Mouse (Mus musculus) retina, adult 2 months (tissue): Measurements from ENCODE around the gene Nat14.
A peak's percentile ranks its signal among the peaks of the same experiment; 100 is the strongest.

Experiments used
- DNase-seq: peaks from one replicate; pipeline ENCODE4 v3.0.0-alpha.2; 2012; ENCODE audit warnings: low read depth, low spot score

The Nat14 gene

DNA sequence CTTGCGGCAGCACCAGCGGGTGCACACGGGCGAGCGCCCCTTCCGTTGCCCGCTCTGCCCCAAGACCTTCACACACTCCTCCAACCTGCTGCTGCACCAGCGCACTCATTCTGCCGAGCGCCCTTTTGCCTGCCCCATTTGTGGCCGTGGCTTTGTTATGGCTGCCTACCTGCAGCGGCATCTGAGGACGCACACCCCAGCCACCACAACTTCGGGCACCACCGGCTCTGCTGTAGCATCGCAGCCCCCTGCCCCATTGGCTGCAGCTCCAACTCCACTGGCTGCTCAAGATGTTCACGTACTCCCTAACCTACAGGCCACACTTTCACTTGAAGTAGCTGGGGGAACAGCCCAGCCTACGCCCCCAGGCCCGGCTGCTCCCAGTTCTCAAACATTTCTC is 1.3 kb upstream of the Nat14 start:
- DNase-seq: no peak

DNA sequence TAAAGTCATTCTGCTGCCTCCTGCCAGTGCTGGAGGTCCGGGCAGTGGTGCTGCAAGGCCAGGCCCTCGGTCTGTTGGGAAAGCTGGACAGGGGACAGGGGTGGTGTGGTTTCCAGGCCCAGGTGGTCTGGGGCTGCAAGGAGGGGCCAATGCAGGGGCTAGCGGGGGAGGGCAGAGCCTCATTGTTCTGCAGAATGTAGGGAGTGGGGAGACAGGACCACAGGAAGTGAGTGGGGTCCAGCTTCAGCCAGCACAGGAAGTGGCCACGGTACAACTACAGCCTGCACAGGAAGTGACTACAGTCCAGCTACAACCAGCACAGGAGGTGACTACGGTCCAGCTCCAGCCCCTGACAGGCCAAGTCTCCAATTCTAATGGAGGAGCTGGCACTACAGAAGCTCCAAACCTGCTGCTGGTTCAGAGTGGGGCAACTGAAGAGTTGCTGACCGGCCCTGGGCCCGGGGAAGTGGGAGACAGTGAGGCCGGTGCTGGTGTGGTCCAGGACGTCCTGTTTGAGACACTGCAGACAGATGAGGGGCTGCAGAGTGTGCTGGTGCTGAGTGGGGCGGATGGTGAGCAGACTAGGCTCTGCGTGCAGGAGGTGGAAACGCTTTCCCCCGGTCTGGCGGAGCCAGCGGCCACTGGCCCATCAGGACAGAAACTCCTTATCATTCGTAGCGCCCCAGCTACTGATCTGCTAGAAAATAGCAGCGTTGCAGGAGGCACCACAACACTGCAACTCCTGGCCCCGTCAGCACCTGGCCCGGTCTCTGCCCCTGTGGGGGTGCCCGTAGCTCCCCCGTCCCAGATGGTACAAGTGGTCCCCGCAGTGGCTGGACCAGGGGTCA is 628 bp upstream of the Nat14 start:
- DNase-seq: no peak

DNA sequence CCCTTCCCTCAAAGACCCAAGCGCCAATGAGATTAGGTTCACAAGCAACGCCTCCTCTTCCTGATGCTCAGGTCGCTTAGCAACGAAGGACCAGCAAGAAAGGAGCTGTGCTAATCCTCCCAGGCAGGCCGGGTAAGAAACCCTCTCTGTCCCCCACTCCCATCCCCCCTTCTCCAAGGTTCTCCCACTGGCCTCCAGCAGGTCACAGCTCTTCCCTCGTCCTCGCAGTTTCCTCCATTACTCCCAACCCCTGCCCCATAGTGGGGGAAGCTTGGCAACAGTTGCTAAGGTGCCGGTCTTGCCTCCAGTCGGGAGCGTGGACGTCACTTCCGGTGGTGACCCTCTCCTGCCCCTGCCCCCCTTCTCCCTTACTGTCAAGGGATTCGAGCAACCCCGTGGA is 680 bp downstream of the Nat14 start:
- peak; percentile 81 for DNase-seq

DNA sequence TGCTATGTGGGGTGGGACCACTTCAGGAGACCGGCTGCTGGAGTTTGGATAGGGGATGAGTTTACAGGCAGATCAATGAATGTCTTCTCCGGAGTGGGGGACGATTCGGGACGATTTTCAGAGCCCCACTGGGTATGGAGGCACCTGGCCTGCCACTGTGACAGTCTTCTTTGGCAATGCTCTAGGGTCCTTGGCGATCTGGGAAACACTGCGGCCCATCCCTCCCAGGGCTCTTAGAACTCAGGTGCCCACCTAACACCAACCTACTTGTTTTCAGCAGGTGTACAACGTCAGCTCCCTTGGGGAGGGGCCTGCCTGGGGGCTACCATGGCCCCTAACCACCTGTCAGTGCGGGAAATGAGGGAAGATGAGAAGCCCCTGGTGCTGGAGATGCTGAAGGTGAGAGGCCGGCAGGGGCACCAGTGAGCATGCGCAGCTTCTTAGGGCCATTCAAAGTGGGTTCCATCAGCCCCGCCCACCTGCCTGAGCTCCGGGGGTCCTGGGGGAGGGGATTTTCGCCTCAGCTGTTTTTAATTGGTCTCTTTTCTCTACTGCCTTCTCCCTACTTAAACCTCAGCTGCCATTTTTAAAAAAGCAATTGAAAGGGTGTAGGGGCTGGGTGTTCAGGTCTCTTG is 1.2 kb downstream of the Nat14 start:
- DNase-seq: no peak

DNA sequence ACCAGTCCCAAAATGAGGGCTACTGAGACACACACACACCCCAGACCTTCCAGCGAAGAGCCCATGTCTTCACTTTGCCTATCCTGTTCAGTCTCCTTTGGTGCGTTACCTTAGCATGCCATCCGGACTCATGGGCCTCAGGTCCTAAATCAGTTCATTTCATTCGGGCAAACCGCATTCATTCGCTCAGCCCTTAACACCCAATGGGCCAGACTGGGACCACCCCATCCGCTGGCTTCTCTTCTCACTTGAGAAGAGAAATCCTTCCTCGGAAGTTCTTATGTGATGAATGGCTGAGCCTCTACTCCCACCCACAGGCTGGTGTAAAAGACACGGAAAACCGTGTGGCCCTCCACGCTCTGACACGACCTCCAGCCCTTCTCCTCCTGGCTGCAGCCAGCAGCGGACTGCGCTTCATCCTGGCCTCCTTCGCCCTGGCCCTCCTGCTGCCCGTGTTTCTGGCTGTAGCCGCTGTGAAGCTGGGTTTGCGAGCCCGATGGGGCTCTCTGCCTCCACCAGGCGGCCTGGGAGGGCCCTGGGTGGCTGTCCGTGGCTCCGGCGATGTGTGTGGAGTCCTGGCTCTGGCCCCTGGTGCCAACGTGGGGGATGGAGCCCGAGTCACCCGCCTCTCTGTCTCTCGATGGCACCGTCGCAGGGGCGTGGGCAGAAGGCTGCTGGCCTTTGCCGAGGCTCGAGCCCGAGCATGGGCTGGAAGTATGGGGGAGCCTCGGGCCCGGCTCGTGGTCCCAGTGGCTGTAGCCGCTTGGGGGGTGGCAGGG is 1.9 kb downstream of the Nat14 start:
- DNase-seq: no peak

DNA sequence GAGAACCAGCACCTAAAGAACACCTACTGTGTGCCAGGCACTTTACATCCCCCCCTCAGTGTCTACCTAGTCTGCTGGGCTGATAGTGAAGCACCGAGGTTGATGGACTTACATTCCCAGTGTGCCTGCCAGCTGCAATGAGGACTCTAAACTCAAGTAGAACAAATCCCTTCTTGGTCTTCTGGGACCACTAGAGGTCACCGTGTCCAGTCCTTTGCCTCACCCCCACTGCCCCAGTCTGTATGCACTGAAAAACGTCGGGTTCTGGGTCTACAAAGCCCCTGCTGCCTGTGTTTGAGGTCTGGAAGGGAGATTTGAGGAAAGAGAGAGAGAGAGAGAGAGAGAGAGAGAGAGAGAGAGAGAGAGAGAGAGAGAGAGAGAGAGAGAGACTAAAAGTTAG is 2.7 kb downstream of the Nat14 start:
- DNase-seq: no peak

DNA sequence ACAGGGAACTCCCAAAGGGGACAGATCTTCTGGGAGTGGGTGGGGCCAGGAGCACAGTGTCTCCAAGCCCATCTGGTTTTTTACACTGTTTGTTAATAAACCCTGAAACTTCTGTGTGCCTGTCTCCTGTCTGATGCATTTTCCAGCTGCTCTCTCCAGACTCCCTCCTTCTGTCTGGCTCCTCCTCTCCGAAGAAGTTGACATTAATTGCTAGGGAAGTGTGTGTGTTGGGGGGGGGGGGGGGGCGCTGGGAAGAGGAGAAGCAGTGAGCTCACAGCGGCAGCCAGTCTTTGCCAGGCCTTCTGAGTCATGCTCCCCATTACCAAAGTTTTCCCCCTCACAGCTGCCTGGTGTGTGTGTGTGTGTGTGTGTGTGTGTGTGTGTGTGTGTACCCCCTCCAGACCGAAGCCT is 3.1 kb downstream of the Nat14 start:
- DNase-seq: no peak

DNA sequence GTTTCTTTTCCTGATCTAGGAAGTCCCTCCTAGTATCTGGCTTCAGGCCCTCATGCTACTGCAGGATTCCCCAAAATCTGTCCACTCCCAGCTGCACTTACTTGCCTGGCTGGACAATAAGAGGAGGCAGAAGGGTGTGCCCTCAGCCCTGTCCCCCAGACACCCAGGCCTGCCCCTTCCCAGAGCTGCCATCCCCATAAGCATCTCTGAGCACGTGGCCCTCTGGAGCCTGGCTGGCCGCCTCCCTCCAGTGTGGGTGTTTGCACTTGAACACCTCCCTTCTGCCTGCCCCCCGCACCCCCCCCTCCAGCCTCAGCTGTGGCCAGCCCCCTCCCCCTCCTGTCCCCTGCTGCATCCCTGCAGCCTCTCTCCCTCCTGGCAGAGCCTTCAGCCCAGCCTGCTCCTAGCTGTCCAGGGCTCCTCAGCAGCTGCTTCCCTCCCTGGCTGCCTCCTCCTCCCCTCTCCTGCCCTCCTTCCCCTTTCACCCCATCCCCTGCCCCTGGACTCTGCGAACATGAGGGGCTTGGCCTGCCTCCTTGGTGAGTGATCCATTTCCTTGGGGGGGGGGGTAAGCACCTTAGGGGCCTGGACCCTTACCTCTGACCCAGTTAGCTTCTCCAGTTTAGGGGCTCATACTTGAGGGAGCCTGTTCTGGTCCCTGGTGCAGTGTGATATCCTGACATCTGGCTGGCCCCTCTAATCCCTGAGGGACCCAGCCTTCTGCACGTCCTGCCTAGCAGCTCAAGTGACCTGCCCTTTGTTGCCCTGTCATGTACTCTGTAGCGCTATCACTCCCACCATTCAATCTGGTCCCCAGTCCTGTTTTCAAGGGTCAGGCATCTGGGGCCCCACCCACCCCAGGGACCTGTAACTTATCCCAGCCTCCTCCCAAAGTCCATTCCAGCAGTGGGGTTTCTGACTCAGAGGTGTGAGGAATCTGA is 3.9 kb downstream of the Nat14 start, which contains the start of gene Ssc5d:
Gene Ssc5d, plus strand, starts transcription at position 345 of the 941 bp plus-strand sequence.
- DNase-seq: no peak

DNA sequence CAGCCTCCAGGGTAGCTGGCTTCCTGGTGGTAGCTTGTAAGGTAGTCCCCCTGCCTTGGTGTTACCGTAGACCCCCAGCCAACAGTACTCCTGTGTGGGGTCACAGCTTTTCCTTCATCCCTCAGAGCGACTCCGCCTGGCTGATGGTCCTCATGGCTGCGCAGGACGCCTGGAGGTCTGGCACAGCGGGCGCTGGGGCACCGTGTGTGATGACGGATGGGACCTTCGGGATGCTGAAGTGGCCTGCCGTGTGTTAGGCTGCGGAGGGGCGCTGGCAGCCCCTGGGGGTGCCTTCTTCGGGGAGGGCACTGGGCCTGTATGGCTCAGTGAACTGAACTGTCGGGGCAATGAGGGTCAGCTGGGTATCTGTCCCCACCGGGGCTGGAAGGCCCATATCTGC is 5.0 kb downstream of the Nat14 start:
- no peak for DNase-seq

DNA sequence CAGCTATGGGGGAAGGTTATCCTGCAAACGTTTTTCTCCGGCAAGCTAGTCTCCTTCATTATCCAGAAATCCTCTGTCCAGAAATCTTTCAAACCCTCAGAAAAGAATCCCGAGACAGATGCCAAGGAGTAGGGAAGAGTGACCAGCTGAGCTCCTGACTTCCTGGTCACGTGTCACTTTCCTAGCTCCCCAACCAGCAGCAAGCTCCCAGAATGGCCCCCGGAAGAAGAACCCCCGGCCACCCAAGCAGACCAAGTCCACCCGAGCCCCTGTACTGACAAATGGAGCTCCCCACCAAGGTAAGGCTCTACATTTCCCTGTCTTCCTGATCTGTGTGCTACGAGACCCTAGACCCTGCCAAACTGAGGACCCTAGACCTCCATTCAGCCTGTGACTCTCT is 5.9 kb downstream of the Nat14 start:
- no peak for DNase-seq

DNA sequence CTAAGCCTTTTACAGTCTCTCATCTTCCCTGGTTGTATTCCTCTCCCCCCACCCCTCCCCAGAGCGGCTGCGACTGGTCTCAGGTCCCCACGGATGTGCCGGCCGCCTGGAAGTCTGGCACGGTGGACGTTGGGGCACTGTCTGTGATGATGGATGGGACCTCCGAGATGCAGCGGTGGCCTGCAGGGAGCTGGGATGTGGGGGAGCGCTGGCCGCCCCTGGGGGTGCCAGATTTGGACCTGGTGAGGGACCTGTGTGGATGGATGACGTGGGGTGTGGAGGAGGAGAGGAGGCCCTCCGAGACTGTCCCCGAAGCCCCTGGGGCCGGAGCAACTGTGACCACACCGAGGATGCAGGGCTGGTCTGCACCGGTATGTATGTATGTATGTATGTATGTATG is 6.5 kb downstream of the Nat14 start:
- DNase-seq: no peak

DNA sequence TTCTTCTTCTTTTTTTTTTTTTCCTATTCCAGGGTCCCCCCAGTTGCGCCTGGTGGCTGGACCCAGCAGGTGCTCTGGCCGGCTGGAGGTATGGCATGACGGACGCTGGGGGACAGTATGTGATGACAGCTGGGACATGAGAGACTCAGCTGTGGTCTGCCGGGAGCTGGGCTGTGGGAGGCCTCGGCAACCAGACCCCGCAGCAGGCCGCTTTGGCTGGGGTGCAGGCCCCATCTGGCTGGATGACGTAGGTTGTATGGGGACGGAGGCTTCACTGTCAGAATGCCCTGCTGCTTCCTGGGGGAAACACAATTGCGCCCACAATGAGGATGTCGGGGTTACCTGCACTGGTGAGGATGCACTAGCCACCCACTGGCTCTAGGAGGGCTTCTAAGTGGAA is 11.3 kb downstream of the Nat14 start:
- no peak for DNase-seq

DNA sequence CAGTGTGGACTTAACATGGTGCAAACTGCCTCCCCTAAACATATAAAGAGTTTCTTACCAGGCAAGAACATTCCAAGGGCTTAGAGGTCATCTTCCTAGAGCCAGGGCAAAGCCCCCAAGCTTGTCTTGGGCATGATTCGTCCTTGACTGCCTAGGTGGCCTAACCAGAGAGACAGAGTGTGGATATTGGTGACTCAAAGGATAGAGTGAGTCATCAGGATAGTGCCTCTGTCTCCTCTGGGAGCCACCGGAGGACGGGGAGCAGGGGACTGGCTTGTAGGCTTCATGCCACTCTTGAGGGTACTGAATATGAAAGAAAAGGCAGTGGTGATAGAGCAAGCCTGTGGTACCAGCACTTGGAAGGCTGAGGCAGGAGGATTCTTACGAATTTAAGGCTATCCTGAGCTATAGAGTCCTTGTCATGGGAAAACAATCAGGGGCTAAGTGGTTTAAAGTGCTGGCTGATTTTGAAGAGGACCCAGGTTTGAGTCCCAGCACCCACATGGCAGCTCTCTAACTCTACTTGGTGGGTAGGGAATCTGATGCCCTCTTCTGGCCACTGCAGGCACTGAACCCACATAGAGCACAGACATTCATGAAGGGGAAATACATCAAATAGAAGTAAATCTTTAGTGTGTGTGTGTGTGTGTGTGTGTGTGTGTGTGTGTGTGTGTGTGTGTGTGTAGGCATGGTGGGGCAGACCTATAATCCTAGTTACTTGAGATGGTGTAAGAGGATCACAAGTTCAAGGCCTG is 12.5 kb downstream of the Nat14 start:
- DNase-seq: no peak

DNA sequence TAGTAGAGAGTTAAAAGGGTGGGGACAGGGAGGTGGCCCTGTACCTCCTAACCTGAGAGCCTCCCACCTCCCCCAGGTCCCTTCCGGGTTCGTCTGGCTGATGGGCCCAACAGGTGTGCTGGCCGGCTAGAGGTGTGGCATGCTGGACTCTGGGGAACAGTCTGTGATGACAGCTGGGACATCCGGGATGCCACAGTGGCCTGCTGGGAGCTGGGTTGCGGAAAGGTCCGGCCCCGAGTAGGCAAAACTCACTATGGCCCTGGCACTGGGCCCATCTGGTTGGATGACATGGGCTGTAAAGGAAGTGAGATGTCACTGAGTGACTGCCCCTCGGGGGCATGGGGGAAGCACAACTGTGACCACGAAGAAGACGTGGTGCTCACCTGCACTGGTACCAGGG is 15.0 kb downstream of the Nat14 start:
- no peak for DNase-seq

DNA sequence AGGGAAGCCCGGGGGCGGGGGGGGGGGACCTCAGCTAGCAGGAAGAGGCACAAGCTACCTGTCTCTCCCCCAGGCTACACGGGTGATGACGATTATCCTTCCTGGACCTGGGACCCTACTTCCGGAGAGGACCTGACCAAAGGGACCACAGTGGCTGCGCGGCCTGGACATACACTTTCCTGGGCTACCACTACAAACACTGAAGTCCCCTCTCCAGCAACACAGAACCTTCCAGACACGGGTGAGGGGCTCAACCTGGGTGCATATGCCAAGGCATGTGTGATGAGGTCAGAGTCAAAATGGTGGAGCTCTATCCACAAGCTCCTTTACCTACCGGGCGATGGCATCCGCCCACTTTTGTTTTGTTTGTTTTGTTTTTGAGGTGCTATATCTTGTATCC is 15.6 kb downstream of the Nat14 start:
- DNase-seq: no peak

DNA sequence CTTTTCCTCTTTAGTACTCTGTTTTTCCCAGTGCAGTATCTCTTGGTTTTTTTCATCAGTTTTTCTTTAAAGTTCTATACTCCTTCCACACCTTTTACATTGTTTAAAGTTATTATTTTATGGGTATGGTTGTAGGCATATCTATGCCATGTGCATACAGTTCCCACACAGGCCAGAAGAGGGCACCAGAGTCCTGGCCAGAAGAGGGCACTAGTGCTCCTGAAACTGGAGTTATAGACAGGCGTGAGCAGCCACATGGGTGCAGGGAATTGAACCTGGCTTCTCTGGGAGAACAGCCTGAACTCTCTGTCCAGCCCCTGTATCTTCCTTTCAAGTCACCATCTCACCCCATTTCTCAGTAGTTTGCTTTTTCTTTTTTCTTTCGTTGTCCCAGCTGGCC is 16.6 kb downstream of the Nat14 start:
- DNase-seq: no peak

DNA sequence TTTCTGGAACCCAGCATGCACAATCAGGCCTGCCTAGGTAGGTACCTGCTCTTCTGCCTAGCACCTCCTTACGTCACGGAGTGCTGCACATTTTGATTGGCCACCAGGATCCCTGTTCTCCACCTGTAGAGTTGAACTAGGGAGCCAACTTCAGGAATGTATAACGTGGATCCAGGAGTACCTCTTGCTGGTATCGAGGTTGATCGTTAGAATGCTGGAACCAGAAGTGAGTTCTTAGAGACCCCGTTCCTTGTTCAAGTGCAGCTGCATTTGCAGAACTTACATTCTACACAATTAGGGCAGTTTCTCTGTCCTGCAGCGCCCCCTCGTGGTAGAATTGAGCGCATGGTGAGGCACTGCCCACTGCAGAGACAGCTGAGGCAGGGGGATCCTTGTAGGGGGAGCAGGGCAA is 18.2 kb downstream of the Nat14 start:
- DNase-seq: peak; percentile 68

DNA sequence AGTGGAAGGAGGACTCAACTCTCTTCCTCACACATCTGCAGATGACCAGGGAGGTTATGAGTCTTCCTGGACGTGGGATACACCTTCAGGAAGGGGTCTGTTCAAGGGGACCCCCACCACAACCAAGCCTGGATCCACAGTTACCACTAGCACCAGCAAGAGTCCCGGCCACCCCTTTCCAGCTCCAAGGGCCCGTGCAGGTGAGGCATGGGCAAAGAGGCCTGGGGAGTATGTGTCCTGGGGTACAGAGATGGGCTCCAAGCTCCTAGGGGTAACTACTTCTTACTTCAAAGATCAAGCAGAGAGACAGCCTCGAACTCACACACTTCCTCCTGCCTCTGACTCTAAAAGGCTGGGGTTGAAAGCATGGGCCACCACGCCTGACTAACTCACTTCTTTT is 20.8 kb downstream of the Nat14 start:
- DNase-seq: no peak

DNA sequence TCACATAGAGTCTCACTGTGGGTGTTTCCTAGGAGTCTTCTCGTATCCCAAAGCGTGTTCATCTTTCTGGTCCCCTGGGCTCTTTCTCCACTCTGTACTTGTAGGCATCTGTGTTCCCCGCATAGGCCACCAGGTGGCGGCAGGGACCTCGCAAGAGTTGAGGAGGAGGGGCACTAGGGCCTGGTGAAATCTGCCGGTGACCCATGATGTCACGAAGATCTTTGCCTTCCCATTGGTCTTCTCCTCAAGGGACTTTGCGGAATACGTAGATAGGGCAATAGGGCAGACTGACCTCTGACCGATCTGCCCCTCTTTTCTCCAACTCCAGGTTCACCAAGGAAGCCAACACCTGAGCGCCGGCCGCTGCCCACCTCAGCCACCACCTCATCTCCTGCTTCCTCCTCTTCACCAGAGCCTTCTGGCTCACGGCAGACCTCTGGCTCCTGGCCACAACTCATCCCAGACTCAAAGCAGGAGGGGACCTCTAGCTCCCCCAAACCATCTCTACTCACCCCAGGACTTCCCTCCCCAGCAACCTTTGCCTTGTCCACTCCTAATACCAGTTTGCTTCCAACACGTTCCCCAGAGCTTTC is 21.5 kb downstream of the Nat14 start:
- peak; percentile 89 for DNase-seq

DNA sequence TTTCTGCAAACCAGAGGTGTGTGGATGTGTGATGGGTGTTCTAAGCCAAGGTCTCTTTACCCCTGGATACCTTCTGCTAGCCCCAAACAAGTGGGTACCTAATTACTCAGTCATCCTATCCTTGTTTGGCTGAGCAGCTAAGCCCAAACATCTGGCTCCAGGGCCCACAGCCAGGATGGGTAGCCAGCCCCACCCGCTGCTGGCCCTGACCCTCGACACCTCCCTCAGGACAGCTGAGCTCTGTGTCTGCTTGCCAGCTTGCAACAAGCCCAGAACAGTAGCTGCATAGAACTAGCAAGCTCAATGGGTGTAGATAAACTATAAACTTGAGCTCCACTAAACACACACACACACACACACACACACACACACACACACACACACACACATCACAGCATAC is 26.0 kb downstream of the Nat14 start:
- DNase-seq: no peak
